Mouse (Mus musculus) cerebellum, postnatal 25 days (tissue): ENCODE data around the gene Itgb8.

Experiments
- DNase-seq, 2 experiments: peaks; one replicate each; pipeline ENCODE4 v3.0.0; 2021; ENCODE audit warnings: mixed read lengths in 2 of 2

The Itgb8 gene

GRCm38 (mm10) chr12:119238696-119239415, at the start of gene Itgb8:
TSS of gene Itgb8 (minus strand) at chr12:119238802.
- DNase-seq, result peak in 1 of 2 experiments; percentile 55

DNA sequence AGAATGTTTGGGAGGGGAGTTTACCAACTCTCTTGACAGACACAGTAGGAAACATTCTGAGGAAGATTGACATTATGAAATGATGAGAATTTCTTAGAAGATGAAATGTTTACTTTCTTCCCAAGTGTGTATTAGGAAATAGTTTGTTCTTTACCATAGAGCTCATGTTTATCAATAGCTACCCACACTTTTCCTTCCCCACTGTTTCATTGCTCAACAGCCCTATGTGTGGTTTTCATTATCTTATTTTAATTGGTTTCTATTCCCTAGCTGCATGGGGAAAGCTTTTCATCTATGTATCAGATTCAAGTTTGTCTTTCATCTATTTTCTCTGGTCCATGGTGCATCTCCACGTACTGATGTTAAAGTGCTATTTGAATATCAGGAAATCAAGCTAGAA, 37.7 kb upstream of the Itgb8 start:
- no peak for DNase-seq

DNA sequence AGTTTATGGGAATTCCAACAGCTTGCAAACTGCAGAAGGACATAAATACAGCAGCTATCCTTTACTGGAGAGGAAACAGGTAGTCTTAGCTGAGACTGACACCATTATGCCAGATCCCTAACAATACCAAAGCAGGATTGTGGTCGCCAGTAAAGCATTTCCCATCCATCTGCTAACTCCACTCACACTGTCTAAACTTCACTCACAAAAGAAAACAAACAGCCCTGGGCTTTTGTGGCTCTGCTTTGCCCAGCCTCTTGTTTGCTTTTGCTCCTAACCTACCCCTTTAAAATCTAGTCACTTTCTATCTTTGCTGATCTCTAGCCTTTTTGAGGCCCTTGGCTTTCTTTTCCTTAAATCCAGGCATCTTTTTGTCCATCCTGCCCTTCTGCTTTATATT, 35.0 kb upstream of the Itgb8 start:
- no peak for DNase-seq

GRCm38 (mm10) chr12:119271964-119272363, 33.4 kb upstream of the Itgb8 start:
- no peak for DNase-seq

- no peak for DNase-seq
Measured at GRCm38 (mm10) chr12:119270036-119270435, 31.4 kb upstream of the Itgb8 start.

DNA sequence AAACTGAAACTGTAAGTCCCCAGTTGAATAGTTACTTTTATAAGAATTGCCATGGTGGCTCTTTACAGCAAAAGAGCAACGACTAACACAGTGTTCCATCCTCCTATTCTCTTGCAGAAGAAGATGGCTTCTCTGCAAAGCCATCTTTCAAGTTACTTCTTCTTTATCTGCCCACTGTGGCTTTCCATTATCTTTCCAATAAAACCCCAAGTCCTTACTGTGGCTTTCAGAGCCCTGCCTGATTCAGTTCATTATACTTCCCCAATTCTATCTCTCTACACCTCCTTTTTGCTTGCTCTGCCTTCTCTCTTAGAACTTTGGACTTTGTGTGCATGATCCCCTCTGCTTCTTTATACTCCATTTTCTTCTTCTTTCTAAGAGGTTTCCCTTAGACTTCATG, 30.1 kb upstream of the Itgb8 start:
- DNase-seq, result no peak

DNA sequence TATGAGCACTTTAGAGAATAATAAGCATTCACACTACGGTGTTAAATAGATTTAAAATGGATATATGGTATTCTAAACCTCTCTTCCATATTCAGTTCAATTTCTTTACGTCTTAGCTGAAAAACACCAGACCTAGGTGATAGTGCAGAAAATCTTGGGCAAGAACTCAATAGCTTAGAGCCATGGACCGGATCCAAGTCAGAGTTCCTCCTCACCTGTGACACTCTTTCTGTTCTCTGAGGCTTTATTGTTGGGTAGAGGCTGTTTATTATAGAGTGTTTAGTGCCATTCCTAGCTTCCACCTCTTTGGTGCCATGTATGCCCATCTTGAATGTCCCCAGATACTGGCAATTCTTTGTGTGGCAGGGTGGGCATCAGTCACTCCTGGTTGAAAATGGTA, 25.9 kb upstream of the Itgb8 start:
- DNase-seq, result no peak

GRCm38 (mm10) chr12:119248581-119248980, 10.0 kb upstream of the Itgb8 start:
- DNase-seq, result no peak

DNA sequence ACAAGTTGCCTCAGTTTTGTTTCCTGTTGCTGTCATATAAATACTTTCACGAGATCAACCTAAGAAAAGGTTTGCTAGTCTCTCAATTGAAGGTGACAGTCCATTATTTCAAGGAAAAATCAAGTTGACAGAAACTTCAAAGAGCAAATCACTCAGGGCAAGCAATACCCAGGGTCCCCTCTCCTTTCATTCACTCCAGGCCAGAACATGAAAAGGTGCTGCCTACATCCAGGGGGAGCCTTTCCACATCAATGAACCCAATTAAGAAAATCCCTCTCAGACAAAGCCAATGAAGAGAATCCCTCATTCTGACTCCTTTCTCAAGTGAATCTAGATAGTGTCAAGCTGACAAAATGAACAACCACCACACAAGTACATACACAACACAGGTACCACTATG, 2.5 kb upstream of the Itgb8 start:
- no peak for DNase-seq

- peak; percentile 40 to 51 for DNase-seq
Measured at GRCm38 (mm10) chr12:119237921-119238695, 494 bp downstream of the Itgb8 start.

GRCm38 (mm10) chr12:119237241-119237920, 1.2 kb downstream of the Itgb8 start:
- no peak for DNase-seq

DNA sequence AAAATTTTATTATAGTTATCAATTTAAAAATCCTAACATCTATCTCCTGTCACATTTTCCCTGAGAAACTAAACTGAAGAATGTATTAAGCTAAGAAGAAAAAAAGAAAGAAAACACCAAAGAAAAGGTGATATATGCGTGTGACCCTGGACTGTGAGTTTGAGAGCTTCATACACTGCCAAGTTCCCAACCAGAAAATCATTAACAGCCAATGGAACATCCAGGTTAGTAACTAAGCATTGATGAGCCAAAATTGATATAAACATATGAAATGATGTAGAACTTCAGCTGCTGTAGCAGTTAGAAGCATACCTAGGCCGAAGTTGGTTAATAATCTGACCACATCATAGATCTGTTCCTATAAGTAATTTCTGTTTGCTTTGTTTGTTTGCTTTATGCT, 6.8 kb downstream of the Itgb8 start:
- no peak for DNase-seq

DNA sequence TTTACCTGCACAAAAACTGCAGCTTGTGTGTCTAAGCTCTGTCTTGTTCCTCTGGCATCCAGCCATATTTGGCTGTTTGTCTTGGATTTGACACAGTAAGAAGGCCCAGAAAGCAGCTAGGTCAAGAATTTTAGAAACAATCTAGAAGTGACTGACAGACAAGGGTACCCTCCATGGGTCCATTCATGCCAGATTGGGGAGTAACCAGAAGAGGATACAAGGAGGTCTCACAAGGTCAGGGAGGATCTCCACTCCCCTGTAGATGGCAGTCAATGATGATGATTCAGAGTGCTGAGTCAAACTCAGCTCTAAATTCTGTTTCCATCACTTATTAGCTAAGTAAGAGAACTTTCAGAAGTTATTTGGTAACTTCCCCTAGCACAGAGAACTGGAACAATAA, 8.2 kb downstream of the Itgb8 start:
- no peak for DNase-seq

DNA sequence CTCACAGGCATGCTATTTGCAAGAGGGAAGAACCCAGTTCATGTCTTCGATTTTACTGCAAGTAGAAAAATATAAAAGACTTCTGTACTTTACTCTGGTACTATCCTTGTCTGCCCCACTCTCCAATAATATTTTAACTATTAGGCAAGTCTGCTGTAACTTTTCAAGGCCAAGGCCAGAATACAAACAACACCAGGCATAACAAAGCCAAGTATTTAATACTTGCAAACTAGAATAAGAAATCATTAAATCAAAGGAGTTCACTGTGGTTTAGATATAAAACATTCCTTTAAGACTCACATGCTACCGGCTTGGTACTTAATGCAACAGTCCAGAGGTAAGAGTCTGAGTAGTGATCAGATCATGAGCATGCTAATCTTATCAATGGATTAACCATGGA, 9.0 kb downstream of the Itgb8 start:
- DNase-seq, result no peak

- DNase-seq, result no peak
Measured at GRCm38 (mm10) chr12:119227898-119228297, 10.7 kb downstream of the Itgb8 start.

DNA sequence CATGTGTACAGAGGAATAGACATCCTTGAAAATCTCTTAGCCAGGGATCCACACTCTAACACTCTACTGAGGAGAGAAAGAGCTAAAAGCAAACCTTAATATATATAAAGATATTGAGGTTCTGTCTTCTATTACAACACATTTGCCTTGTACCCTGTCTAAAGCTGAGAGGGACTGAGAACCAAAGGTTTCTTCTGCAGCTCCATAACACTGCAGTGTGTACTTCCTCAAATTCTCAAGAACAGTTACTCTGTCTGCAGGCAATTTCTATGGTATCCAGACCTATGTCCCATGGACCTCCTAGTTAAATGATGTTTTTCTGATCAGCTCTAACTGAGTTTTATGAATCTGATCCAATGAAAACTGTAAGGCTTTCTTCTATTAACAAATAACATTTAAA, 13.9 kb downstream of the Itgb8 start:
- no peak for DNase-seq

DNA sequence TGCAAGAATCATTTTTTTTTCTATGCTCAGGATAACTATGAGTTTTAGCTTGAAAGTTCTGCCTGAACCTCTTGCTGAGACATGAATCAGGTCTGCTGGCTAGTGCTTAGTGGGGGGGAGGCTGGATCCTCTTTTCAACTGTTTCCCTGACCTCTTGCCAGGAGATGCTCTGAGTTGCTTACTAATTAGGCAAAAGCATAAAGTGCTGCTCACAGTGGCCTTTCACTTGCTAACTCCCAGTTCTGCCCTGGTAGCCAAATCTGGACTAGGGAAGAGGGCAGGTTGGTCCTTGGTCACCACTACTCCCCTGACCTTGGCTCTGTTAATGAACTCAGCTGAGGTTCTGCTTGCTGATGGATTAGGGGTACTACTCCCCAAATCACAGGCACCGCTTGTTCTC, 19.2 kb downstream of the Itgb8 start:
- DNase-seq, result peak in 1 of 2 experiments; percentile 6

DNA sequence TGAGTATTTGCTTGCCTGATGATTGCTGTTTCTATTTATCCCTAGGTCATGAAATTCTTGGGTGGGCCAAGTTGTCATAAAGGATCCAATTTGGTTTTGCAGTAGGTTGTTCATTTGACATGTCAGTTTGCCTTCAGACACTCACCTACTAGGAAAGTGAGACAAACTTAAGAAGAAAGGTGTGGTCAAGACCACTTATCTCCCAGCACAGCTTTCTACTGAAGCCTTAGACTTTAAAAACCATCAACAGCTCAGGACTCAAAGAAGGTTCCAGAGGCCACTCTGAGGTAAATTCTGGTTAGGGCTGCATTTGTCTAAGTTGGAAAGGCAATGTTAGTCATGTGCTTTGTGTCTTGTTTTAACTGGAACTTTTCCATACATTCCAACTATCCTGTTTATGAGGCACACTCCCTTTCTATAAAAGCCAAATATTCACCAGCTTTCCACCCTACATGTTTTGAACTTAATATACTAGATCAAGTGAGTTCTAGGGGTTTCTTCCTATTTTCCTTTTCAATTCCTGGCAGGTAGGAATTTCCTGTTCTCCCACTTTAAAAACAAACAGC, 20.8 kb downstream of the Itgb8 start:
- no peak for DNase-seq

- no peak for DNase-seq
Measured at GRCm38 (mm10) chr12:119215225-119215624, 23.4 kb downstream of the Itgb8 start.

DNA sequence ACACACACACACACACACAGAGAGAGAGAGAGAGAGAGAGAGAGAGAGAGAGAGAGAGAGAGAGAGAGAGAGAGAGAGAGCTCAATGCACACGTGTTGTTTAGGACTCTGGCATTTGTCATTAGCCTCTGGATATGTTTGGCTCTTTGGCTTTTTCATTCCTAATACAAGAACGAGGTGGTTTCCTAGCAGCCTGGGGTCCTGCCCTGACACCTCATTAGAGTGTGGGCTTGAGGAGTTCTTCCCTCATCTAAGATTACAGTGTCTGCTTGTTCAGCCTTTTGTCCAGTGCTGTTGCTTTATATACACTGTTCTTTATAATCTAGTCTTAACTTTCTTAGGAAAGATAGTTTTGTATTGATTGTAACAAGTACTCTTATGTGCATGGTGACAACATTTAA, 27.1 kb downstream of the Itgb8 start:
- no peak for DNase-seq

- no peak for DNase-seq
Measured at GRCm38 (mm10) chr12:119210590-119210989, 28.0 kb downstream of the Itgb8 start.

DNA sequence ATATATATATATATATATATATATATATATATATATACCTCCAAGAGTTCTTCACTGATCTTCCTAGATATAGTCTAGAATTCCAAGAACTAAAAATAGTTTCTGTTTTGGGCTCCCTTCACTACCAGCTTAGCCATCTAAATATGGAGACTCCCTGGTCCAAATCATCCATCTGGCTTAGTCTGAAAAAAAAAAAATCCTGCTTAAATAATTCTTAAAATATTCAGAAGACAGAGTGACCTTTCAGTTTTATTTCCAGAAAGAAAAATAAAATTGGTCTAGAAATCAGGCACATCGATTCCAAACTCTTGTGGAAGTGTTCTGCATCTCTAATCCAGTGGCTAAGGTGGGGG, 28.6 kb downstream of the Itgb8 start:
- DNase-seq, result no peak

DNA sequence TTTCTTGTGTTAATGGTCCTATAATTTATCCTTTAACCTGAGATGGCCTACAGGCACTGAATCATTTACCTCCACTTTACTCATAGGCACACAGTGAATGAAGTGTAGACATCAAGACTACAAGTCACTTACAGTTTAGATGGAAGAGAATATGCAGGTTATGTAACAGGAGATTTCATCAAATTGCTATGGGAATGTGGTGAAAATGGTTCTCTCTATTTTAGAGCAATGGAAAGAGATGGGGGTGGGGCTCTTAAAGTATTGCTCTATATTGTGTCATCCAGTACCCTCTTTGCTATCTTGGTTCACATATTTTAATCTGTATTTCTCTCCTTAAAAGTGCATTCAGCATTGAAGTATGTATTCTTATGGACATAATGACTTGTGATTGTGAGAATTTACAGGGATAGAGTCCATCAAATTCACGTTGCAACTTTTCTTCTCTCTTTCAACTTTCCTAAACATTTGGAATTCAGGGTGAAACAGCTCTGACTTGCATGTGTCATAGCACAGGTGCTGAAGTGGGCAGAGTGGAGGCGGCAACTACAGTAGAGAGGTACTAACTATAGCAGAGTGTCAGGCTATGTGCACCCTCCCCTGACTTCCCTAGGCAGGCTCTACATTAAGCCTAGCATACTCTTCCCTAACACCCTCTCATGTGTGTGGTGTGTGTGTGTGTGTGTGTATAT, 29.1 kb downstream of the Itgb8 start:
- DNase-seq, result no peak
